Mouse (Mus musculus) cerebellum, adult 2 months (tissue): ENCODE measurements around the gene Gabrr3.

Source experiments
- CTCF ChIP-seq: fragments of 200-500 bp; IDR thresholded peaks from 2 replicates; pipeline ENCODE4 v1.5.1; 2011; ENCODE audit warnings: low read depth, mild to moderate bottlenecking, control low read depth, low read length, moderate library complexity, borderline replicate concordance; ENCODE audit not compliant: insufficient read depth
- POLR2A ChIP-seq: fragments of 200-500 bp; IDR thresholded peaks from 2 replicates; pipeline ENCODE4 v1.6.1; 2011; ENCODE audit warnings: low read length, control low read depth, borderline replicate concordance; ENCODE audit not compliant: insufficient read depth

- TF ChIP-seq CTCF = no peak
- TF ChIP-seq POLR2A = no peak
Measured at GRCm38 (mm10) chr16:59509830-59510229, 102.7 kb downstream of the Gabrr3 start.
